Mouse (Mus musculus) common myeloid progenitor, adult 5-6 weeks (primary cell): ENCODE data around the gene Agap3. TPM values are rescaled to one million over a fixed set of nuclear protein-coding genes. Genes with fewer than 3 reads are reported as not detected.
A peak's percentile ranks its signal among the peaks of the same experiment; 100 is the strongest.

Source experiments
- ATAC-seq: replicated peaks from 2 replicates; pipeline ENCODE4 v1.8.0; 2016; ENCODE audit warnings: low read depth, mild to moderate bottlenecking, moderate TSS enrichment, inconsistent platforms; ENCODE audit not compliant: poor library complexity, severe bottlenecking
- total RNA-seq: library from RNA; stranded (forward); fragments of 200-1000, 187-1606 nt; gene quantifications from 2 replicates; pipeline ENCODE4 v1.2.3, GENCODE M21; 2017

Gene Agap3
- total RNA-seq, 1 experiment from 2014 or later, result 35.8 TPM

- peak; percentile 95 for ATAC-seq
These were observed 53.5 kb downstream of the Agap3 start for GRCm38 (mm10) chr5:24505513-24505912.

GRCm38 (mm10) chr5:24508406-24508805, 56.4 kb downstream of the Agap3 start:
- no peak for ATAC-seq

GRCm38 (mm10) chr5:24510635-24511034, 58.7 kb downstream of the Agap3 start:
- 0 out of 2 replicates have a peak, but pooled peaks have one; percentile 36 for ATAC-seq

- no peak for ATAC-seq
These were observed 60.3 kb downstream of the Agap3 start for GRCm38 (mm10) chr5:24512271-24512670.

- no peak for ATAC-seq
These were observed 69.4 kb downstream of the Agap3 start for GRCm38 (mm10) chr5:24521366-24521765.

GRCm38 (mm10) chr5:24523806-24524205, 71.8 kb downstream of the Agap3 start:
- no peak for ATAC-seq

- ATAC-seq, result peak; percentile 40; the same call in 1 of the 2 replicates
These were observed 72.5 kb downstream of the Agap3 start for GRCm38 (mm10) chr5:24524522-24524921.

GRCm38 (mm10) chr5:24525360-24526189, 73.6 kb downstream of the Agap3 start:
- no peak for ATAC-seq

- ATAC-seq, result no peak
These were observed 74.4 kb downstream of the Agap3 start for GRCm38 (mm10) chr5:24526190-24526888.

- no peak for ATAC-seq
These were observed 74.9 kb downstream of the Agap3 start, which contains the start of gene Gbx1 for GRCm38 (mm10) chr5:24526889-24527230. Gene Gbx1 (minus strand): TSS chr5:24527202.

GRCm38 (mm10) chr5:24527780-24528179, 75.8 kb downstream of the Agap3 start:
- ATAC-seq, result no peak

- ATAC-seq, result peak; percentile 99
These were observed 78.2 kb downstream of the Agap3 start for GRCm38 (mm10) chr5:24530042-24530689.

GRCm38 (mm10) chr5:24533391-24533790, 81.4 kb downstream of the Agap3 start:
- ATAC-seq, result no peak

- ATAC-seq, result no peak
These were observed 82.3 kb downstream of the Agap3 start for GRCm38 (mm10) chr5:24534292-24534691.

GRCm38 (mm10) chr5:24535731-24536130, 83.8 kb downstream of the Agap3 start:
- ATAC-seq, result no peak

GRCm38 (mm10) chr5:24536511-24536910, 84.5 kb downstream of the Agap3 start:
- ATAC-seq, result no peak

- ATAC-seq, result no peak
These were observed 85.6 kb downstream of the Agap3 start for GRCm38 (mm10) chr5:24537618-24538017.

- ATAC-seq, result no peak
These were observed 87.8 kb downstream of the Agap3 start for GRCm38 (mm10) chr5:24539571-24540296.

- peak; percentile 74 for ATAC-seq
These were observed 88.6 kb downstream of the Agap3 start, which contains the start of gene Asb10 for GRCm38 (mm10) chr5:24540387-24541143. Gene Asb10 (minus strand): TSS chr5:24540978.
